Mouse (Mus musculus): ENCODE measurements at regions not wholly inside any gene's neighbourhood (a gene's known extent, or its start where the extent isn't known, plus 50 kb on each side); places are given as distances from the start of the nearest gene placed in this dataset.
"Not testable (repeated sequence)": the region's sequence is repeated elsewhere in the genome, so short reads cannot be mapped to it uniquely, and the experiment has no call there.

DNA sequence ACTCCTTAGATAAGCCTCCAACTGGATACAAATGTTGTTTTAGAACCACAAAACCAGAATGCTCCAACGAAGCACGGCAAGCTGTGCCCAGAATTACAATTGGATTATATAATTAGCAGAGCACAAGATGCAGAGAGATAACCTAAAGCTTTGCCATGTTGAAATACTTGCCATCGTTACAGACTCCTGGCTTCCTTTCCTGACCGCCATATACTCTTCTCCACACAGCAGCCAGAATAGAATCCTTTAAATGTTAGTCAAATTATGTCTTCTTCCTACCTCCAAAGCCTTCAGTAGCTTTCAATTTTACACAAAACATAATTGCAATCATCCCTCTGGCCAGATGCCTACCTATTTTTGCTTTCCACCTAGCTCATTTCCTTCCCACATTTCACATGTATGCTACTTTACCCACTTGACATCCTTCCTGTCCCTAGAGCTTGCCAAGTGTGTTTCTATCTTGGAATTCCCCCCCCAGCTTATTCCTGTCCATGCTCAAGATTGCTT, 52.8 kb upstream of the G2e3 start:
- DNase-seq (ENCODE audit: low spot score in 2 of 2): peak in 1 of 2 experiments; percentile 28

DNA sequence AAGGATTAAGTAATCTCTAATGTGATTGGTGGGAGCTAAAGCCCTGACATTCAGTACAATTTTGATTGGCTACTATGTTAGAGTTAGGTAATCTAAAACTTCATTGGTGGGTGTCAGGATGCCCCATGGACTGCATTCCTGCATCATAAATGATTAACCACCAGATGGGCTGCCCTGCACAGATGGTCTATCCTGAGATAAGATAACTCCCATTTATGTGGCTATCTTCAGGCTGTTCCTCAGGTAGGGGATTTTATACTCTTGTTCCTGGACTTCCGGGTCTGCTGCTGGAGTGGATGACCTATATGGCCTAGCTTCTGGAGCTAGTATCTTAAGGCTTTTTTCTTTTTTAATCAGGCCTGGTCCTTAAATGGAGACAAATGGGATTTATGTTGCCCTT, 69.5 kb upstream of the G2e3 start:
- no peak for DNase-seq (ENCODE audit: low spot score in 2 of 2)

DNA sequence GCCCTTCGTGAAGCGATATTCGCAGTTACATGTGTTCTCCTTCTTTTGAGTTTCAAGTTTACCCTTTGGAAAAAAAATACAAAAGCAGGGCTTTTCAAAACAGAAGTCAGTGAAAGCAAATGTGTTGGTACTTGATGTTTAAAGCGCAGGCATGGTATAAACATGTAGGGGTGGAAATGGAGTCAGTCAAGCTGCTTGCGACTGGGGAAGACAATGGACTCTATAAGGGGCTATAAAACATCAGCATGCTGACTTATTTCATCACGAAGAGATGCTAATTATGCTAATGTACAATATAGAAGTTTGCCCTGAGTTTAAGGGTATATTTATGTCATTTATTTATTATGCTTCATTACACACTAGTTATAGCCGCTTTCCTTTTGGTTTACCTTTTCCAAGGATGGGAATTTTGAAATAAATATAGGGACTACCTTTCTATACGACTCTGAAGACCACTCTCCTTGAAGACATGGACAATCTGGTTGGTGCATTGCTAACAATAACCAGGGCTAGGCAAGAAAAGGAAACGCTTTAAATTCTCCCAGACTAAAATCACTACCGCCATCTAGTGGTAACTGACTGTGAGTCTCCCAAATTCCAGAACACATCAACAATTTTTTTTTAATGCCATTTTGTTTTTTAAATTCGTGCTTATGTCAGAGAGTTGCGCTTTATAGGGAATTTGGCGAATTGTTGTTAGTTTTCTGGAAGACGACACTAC, 71.9 kb upstream of the G2e3 start:
- no peak for DNase-seq (ENCODE audit: low spot score in 2 of 2)

DNA sequence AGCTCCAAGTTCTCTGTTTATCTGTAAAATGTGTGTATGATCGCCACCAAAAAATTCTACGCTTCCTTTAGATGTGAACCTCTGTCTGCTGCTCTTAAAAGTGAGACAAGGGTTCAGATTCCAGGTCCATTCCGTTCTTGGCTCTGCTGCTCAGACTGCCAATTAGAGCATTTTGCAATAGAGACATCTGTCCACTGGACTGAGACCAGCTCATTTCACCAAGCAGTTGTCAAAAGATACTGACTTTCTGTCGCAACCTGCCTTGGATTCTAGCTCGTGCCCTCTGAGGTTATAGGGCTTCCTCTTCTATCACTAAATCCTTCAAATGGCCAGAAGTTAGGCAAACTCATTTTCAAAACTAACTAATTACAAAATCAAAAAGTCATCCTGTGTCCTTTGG, 74.4 kb upstream of the G2e3 start:
- DNase-seq (ENCODE audit: low spot score in 2 of 2): no peak

DNA sequence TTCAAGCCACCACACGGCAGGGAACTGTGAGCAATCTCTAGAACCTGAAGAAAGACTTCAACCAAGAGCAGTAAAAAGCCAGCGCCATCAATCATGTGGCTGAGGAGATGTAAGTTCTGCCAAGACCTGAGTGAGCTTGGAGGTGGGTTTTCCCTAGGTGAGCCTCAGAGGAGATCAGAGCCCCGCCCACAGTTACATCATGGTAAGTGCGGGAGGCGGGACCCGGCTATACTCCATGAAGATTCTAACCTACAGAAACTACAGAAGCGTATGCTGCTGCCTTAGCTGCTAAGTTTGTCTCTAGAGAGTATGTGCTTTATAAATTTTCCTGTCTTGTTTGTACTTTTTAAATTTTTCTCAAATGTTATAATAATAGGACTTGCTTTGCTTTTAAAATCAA, 105.0 kb upstream of the G2e3 start:
- no peak for DNase-seq (ENCODE audit: low spot score in 2 of 2)

DNA sequence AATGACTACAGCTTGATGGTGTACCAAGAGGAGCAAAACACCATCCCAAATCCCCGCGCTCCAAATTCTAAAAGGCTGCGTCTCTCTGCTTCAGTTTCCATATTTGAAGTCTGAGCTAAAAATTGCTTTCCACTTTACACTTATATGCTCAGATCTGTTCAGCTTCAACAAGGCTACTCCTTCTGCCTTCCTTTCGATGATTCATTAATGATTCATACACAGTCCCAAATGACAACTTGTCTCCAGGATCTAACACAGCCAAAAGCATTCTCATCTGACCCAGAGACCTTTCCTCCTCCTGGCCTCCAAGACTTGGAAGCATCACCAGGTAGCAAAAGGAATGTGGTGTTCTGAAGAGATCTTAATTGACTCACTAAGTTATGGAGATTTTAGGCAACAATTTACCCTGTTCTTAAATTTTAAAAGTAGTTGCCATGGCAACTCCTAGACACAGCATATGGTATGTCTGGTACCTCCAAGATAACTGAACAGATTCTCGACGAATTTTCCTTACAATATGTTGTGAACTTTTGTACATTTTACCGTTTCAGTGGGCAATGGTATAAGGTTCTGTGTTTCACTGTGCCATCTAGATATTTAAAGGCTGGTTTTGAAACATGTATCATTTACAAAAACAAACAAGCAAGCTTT, 106.6 kb upstream of the G2e3 start:
- peak; percentile 5 to 45 for DNase-seq (ENCODE audit: low spot score in 2 of 2)

DNA sequence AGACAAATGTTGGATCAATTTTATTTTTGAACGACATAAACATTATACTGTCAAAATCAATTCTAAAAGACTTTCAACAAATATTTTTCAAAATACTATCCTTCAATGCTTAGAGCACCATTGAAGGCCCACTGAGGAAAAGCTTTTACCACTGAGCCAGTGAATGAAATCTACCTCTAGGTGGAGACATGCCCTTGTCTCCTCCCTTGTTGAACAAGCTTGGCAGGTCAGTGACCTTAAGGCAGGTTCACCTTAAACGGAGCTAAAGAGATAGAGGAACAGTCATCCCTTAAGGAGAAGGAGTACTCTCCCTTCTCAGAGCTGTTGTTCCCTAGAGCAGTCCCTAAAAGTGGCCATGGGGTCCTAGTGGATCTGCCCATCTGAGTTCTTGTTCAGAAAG, 136.2 kb upstream of the G2e3 start:
- no peak for DNase-seq (ENCODE audit: low spot score in 2 of 2)

DNA sequence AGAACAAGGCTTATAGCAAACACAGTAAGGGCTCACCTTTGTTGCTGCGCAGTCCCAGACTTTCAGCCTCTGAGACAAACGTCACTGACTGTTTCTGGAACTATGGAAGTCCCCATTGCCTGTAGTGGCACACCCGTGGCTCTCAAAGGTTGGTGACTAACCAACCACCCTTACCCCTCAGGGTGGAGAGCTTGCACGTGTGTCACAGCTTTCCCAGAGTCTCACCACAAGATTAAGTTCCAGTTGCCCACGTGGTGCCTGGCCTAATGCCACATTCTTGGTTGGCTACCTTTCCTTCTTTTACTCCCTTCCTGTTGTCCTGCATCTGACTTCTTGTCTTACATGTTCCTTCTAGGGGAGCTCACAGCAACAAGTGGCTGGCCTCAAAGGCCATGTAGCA, 151.6 kb upstream of the G2e3 start:
- no peak for DNase-seq (ENCODE audit: low spot score in 2 of 2)

DNA sequence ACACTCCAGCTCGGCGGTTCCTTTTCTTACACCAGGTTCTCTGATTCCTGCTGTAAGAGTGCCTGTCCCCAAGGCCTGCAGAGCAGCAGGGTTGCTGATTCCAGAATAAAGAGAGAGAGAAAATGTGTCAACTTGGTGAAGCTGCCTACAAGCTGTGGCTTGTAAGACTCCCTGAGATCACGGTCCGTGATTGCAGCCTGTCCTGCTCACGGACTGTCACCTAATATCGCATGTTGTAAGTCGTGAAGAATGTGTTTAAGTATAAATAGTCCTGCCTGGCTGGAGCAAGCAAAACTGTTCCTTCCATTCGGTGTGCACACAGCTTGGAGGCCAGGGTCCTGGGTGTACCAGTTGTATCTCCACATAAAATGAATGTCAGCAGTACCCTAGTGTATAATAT, 152.7 kb upstream of the G2e3 start:
- no peak for DNase-seq (ENCODE audit: low spot score in 2 of 2)

DNA sequence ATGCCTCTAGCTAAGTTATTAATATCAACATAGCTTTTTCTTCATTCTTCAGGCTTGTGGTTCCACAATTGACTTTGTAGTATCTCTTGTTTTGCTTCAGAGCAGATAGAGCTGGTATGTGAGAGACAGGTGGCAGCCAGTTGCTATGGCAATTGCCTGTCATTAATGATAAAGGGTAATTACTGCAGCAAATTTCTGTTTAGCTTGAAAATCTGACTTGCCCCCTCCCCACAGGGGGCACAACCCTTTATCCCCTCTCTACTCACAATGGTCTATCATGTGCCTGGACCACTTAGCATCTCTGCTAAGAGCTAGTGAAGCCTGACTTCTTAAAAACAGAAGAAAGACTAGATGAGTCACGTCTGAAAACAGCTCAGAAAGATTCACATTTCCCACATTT, 157.1 kb upstream of the G2e3 start:
- DNase-seq (ENCODE audit: low spot score in 2 of 2): no peak

DNA sequence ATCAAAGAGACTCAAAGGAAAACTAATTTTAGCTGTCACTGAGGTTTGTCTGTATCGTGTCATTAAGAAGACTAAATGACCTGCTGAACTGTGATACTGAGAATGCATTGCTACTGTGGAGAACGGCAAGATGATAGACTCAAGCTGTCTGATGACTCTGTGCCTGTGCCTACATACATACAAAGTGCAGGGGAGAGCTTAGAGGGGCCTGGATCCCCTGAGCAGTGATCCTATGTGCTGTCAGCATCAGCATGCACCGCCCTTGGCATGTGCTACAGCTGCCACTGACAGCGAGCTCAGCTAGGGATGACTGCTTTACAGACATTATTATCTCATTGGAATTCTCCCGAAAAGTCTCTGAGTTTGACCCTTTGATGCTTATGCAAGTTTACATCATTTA, 157.7 kb upstream of the G2e3 start:
- no peak for DNase-seq (ENCODE audit: low spot score in 2 of 2)

DNA sequence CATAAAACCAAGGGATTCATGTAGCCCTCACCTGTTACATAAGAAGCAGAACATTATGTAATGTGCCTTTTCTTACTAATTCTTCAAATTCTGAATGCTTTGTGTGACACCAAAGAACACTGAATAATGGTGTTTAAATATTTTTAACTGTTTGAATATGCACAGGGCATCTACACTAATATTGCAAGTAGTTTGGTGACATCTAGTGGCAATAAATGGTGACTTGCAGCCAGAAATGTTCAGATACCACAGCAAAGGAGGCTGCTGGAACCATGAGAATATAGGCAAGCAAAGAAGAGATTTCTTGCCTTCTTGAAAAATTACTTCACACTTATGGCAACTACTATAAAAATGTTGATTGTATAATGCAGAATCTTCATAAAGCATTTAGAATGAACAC, 159.6 kb upstream of the G2e3 start:
- DNase-seq (ENCODE audit: low spot score in 2 of 2): peak in 1 of 2 experiments; percentile 72

DNA sequence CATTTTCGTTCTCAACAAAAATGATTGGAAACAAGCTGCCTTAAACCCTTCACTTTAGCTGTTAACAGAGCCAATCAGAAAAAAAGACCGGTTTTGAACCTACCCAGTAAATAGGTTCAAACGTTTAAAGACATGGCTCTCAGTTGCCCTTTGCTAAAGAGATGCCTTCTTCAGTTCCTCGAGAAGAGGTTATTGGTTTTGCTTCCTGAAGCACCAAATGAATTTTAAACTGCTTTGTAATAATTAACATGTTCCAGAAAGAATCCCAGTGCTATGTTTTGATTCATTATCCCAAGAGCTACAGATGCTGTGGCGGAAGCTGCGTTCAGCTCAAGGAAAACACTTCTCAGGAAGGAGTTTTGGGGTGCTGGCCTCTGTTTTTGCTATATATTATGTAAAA, 160.1 kb upstream of the G2e3 start:
- DNase-seq (ENCODE audit: low spot score in 2 of 2): no peak

DNA sequence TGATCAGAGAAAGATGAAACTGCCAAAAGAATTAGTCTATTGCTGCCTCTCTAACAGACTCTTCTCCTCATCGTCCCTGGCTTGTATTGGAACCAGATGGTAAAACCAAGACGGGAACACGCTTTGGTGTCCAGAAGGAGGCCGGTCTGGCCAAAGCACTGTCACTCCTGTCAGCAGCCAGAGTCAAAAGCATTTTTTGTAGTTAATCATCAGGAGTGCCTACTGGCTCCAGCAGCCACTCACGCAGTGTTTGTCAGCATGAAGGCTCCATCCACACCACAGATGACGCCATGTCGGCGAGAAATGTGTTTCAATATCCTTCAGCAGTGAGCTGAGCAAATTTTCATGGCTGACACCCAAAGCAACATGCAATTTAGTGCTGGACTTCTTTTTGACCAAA, 162.1 kb upstream of the G2e3 start:
- DNase-seq (ENCODE audit: low spot score in 2 of 2): no peak

DNA sequence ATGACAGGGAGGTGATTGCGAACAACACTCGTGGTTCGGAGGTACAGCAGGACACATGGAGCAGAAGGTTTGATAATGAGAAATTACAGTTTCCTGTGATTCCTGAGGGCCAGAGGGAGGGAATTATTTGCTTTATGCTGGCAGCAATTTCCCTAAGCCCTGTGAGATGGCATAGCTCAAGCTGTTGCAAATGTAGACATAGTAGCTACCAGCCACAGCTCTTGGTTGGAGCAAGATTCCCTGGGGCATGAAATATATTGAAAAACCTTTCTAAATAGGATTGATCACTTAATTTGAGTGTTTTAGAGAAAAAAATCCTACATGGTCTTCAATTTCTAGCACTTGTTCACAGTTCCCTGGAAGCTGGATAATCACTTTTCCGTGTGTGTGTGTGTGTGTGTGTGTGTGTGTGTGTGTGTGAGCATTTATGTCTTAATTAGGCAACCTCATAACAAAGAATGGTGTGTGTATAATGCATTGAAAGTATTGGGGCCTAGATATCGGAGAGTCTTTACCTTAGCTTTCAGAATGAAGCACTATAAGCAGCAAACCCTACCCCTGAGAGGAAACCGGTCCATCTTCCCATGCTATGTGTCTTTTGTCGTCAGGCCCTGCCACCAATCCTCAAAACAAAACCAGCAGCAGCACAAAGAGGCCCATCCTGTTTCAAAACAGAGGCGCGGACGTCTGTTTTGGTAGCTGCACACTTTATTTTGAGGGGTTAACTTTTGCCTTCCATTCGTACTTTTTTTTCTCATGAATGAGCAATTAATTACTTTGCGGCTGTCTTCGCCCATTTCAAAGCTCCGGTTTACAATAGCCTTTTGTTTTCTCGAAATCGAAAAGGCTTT, 172.7 kb upstream of the G2e3 start:
- no peak for DNase-seq (ENCODE audit: low spot score in 2 of 2)

DNA sequence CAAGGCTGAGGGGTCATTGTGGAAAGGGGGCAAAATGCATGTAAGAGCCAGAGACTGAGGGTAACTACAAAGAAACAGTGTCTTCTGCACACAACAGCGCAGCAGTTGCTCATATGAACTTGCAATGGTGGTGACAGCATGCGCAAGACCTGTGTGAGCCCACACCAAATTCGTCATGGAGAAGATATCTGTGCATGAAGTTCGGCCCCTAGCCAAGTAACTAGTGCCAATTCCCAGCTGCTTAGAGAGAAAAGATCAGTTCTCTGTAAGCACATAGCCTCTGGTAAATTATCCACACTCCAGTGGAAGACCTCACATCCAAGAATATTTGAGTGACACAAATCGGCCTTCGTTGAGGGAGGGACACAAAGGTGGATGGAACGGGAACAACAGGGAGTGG, 182.7 kb upstream of the G2e3 start:
- no peak for DNase-seq (ENCODE audit: low spot score in 2 of 2)

DNA sequence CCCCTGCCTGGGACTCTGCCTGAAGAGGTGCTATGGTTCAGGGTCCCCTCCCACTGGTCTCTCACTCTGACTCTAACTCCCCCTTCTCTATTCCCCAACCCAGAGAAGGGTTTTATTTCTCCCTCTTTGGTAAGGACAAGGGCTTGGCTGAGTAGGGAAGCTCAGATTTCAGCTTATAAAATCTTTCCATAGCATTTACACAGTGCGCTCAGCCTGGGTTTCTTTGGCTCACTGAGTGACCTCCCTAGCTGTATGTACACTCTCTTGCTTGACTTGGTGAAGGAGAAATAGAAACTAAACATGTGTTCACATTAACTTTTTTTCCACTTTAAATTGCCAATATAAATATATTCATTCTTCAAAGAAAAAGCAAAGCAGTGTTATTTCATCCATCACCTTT, 186.9 kb upstream of the G2e3 start:
- no peak for DNase-seq (ENCODE audit: low spot score in 2 of 2)

DNA sequence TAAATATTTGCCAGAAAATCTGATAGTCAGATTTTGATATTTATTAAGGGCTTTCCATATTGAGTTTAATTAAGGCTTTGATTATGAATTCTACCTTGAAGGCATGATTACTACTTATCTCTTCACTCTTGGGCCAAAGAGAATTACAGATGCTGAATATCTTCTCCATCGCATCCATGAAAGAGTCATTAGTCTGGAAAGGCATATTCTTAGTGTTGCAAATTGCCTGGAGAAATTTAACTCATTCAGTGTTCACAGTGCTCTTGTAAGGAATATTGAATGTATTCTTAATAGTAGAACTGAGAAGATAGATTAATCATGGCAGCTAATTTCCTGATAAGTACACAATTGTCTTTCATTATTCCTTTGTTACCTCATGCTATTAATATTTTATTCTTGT, 187.7 kb upstream of the G2e3 start:
- no peak for DNase-seq (ENCODE audit: low spot score in 2 of 2)

DNA sequence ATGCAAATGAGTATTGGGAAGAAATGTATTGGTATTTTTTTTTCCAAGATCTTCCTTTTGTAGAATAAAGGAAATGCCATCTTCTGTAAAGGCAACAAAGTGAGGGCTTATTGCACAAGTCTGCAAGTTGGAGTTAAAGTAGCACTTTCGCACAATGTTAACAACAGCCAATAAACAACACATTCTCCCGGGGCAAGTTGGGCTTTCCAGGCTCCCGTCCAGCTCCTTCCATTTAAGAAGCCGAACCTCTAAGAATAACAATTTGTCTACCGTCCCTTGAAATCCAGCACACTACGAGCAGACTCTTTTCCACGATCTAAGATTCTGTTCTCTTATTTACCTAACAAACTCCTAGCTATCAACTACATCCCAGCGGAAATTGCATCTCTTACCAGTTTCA, 199.9 kb upstream of the G2e3 start:
- DNase-seq (ENCODE audit: low spot score in 2 of 2): no peak

DNA sequence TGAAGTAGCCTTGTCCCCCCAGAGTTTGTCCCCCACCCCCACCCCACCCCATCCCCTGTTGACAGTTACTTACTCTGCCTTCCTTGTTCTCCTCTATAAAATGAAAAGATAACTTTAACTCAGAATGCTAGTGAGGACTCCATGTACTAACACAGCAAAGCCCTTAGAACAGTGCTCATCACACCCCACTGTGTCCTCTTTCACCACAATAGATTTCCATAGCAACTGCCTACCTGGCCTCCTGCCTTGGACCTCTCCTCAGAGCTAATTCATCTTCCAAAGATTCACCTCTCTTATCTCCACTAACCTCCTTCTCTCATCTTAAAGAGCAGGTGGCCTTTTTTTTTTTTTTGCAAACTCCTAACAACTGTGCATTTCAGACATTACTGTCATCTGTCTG, 204.0 kb upstream of the G2e3 start:
- no peak for DNase-seq (ENCODE audit: low spot score in 2 of 2)

DNA sequence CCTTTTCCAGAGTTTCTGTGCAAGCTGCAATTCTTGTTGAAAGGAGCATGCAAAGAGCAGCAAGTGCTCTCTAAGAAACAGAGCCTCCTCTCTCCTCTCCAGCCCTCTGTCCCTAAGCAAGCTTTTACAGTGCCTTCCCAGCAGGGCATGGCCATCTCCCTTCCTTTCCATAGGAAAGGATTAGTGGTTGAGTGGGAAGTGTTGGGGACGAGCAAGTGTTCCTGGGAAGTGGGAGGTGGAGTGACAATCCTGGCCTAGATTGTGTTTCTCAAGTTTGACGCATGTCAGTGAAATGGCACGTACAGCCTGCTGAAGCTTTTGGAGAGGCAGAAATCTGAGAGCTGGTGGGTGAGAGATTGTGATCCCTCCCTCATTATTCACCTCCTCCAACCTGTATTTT, 204.7 kb upstream of the G2e3 start:
- peak; percentile 39 to 69 for DNase-seq (ENCODE audit: low spot score in 2 of 2)

DNA sequence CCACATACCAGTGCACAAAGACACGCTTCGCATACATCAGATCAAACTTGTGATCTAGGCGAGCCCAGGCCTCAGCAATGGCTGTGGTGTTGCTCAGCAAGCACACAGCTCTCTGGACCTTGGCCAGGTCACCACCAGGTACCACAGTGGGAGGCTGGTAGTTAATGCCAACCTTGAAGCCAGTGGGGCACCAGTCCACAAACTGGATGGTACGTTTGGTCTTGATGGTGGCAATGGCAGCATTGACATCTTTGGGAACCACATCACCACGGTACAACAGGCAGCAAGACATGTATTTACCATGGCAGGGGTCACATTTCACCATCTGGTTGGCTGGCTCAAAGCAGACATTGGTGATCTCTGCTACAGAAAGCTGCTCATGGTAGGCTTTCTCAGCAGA, 214.2 kb upstream of the G2e3 start:
- not testable (repeated sequence) for DNase-seq (ENCODE audit: low spot score in 2 of 2)
